Mouse (Mus musculus): ENCODE measurements around the gene Dstyk. TPM values are rescaled to one million over a fixed set of nuclear protein-coding genes. Genes with fewer than 3 reads are reported as not detected.
"Not testable (repeated sequence)": the region's sequence is repeated elsewhere in the genome, so short reads cannot be mapped to it uniquely, and the experiment has no call there.

Dstyk gene
- polyA plus RNA-seq, 1 experiment from 2014 or later, result 8.9 TPM

DNA sequence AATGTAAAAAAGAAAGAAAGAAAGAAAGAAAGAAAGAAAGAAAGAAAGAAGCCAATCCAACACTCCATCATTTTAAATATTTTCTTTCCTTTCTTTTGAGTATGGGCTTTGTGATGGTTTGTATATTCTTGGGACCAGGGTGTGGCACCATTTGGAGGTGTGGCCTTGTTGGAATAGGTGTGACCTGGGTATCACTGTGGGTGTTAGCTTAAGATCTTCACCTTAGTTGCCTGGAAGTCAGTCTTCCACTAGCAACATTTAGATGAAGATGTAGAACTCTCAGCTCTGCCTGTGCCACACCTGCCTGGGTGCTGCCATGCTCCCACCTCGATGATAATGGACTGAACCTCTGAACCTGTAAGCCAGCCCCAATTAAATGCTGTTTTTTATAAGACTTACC, 52.7 kb downstream of the Dstyk start:
- H3K4me3 ChIP-seq (replicated peaks); H3K27ac ChIP-seq; H3K9me3 ChIP-seq; H3K27me3 ChIP-seq (replicated peaks); H3K9ac ChIP-seq; H3K4me1 ChIP-seq (replicated peaks); H3K36me3 ChIP-seq; ATAC-seq; H3K4me2 ChIP-seq (replicated peaks): not testable (repeated sequence)
- WGBS, result 96% methylated on average over 1 of the region's 1 CpGs

DNA sequence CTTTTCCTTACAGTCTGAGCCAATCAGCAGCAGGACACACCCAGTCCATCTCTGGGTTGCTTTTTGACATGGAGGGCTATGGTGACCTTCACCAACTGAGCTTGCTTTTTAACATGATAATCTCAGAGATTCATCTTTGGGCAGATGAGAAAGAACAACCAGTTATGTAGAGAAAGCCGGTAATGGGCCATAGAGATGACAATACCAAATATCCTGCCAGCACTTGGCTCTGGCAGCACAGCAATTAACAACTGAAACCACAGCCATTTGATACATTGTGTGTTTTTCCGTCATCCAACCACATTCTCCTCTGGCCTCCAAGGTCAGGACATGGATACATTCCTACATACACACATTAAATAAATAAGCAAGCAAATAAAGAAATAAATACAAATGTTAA, 53.7 kb downstream of the Dstyk start:
- no peak for ATAC-seq
- 0 out of 2 replicates have a peak, but pooled peaks cover 5% of the 10 kb centered on the region for H3K4me1 ChIP-seq (replicated peaks)
- no peak overlapping the region for H3K9ac ChIP-seq
- H3K9me3 ChIP-seq, result no peaks in the 10 kb centered on the region
- no peaks in the 10 kb centered on the region for H3K27me3 ChIP-seq (replicated peaks)
- no peak overlapping the region for H3K4me3 ChIP-seq (replicated peaks)
- H3K4me2 ChIP-seq (replicated peaks), result no peak overlapping the region
- 90% methylated on average over 2 of the region's 2 CpGs for WGBS
- no peaks in the 10 kb centered on the region for H3K36me3 ChIP-seq
- H3K27ac ChIP-seq, result no peak overlapping the region

DNA sequence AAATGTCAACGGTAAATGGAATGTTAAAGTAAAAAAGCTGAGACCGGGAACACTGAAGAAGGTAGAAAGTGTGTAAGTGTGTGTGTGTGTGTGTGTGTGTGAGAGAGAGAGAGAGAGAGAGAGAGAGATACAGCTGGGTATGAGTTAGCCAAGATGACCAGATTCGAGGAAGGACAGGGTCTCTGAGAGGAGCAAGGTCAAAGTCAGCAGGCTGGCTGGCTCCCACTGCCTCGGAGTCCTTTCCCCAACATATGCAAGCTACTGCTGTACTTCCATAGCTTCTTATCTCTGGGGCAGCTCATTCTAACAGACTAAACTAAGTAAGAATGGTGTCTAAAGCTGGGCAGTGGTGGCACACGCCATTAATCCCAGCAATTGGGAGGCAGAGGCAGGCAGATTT, 54.1 kb downstream of the Dstyk start:
- H3K9me3 ChIP-seq, result no peaks in the 10 kb centered on the region
- 0 out of 2 replicates have a peak, but pooled peaks cover 5% of the 10 kb centered on the region for H3K4me1 ChIP-seq (replicated peaks)
- H3K4me2 ChIP-seq (replicated peaks), result no peak overlapping the region
- no peak for ATAC-seq
- no peak overlapping the region for H3K9ac ChIP-seq
- no peaks in the 10 kb centered on the region for H3K27me3 ChIP-seq (replicated peaks)
- H3K36me3 ChIP-seq, result no peaks in the 10 kb centered on the region
- no peak overlapping the region for H3K4me3 ChIP-seq (replicated peaks)
- 91% methylated on average over 5 of the region's 5 CpGs for WGBS
- no peak overlapping the region for H3K27ac ChIP-seq

GRCm38 (mm10) chr1:132472537-132472936, 55.2 kb downstream of the Dstyk start:
- Histone ChIP-seq H3K27me3 (replicated peaks) (no peaks in the 10 kb centered on the region), H3K9ac (no peak overlapping the region), H3K36me3 (no peaks in the 10 kb centered on the region), H3K4me1 (replicated peaks) (0 out of 2 replicates have a peak, but pooled peaks cover 5% of the 10 kb centered on the region), H3K4me3 (replicated peaks) (no peak overlapping the region), H3K27ac (no peak overlapping the region), H3K9me3 (no peaks in the 10 kb centered on the region), H3K4me2 (replicated peaks) (no peak overlapping the region)
- ATAC-seq, result no peak
- 57% methylated on average over 5 of the region's 5 CpGs for WGBS

GRCm38 (mm10) chr1:132474496-132474895, 57.1 kb downstream of the Dstyk start:
- Histone ChIP-seq H3K36me3 (no peaks in the 10 kb centered on the region), H3K4me3 (replicated peaks) (no peak overlapping the region), H3K9ac (no peak overlapping the region), H3K4me1 (replicated peaks) (peaks cover 6% of the 10 kb centered on the region), H3K9me3 (no peaks in the 10 kb centered on the region), H3K4me2 (replicated peaks) (no peak overlapping the region), H3K27me3 (replicated peaks) (no peaks in the 10 kb centered on the region), H3K27ac (no peak overlapping the region)
- no peak for ATAC-seq
- WGBS, result 97% methylated on average over 1 of the region's 1 CpGs

GRCm38 (mm10) chr1:132476575-132476927, 59.2 kb downstream of the Dstyk start:
- ATAC-seq, result peak; percentile 64
- H3K9ac ChIP-seq, result peak overlapping the region; percentile 87
- no peaks in the 10 kb centered on the region for H3K27me3 ChIP-seq (replicated peaks)
- peak overlapping the region; percentile 30; the same call in 1 of the 2 replicates for H3K27ac ChIP-seq
- H3K36me3 ChIP-seq, result no peaks in the 10 kb centered on the region
- no peaks in the 10 kb centered on the region for H3K9me3 ChIP-seq
- peak overlapping the region; percentile 81 for H3K4me3 ChIP-seq (replicated peaks)
- H3K4me1 ChIP-seq (replicated peaks), result peaks cover 6% of the 10 kb centered on the region
- H3K4me2 ChIP-seq (replicated peaks), result peak overlapping the region; percentile 69
- WGBS, result 4% methylated on average over 9 of the region's 9 CpGs

- Histone ChIP-seq H3K4me1 (replicated peaks) (peaks cover 6% of the 10 kb centered on the region), H3K4me2 (replicated peaks) (peak within 1 kb of the TSS; percentile 69), H3K27ac (peak within 1 kb of the TSS; percentile 56), H3K36me3 (no peaks in the 10 kb centered on the region), H3K9me3 (no peaks in the 10 kb centered on the region), H3K9ac (peak within 1 kb of the TSS; percentile 87), H3K27me3 (replicated peaks) (no peaks in the 10 kb centered on the region), H3K4me3 (replicated peaks) (peak within 1 kb of the TSS; percentile 81)
- peak; percentile 93 for ATAC-seq
- WGBS, result under 1% methylated on average over 43 of the region's 43 CpGs
Observed at GRCm38 (mm10) chr1:132476928-132477691, 59.8 kb downstream of the Dstyk start, which contains the start of gene Rbbp5. TSS of gene Rbbp5 (plus strand) at chr1:132477365.

DNA sequence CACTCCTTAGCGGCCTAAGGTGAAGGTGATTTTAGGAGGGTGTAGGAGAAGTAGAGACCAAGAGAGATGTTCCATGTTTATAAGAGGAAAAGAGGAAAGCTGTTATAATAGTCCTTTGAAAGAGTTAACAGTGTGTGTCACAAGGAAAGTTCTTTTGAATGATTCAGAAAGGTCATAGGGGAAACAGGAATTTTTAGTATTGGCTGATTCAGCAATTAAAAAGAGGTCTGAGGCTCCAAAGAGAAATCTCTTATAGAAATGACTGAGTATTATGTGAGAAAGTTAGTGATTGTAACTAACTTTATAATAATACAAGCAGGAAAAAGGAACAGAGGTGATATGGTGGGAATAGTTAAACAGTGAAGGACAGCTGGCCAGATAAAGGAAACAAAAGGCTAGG, 62.1 kb downstream of the Dstyk start:
- Histone ChIP-seq H3K9ac (no peak overlapping the region), H3K9me3 (no peaks in the 10 kb centered on the region), H3K27ac (no peak overlapping the region), H3K4me3 (replicated peaks) (no peak overlapping the region), H3K4me1 (replicated peaks) (peaks cover 6% of the 10 kb centered on the region), H3K36me3 (no peaks in the 10 kb centered on the region), H3K4me2 (replicated peaks) (no peak overlapping the region), H3K27me3 (replicated peaks) (no peaks in the 10 kb centered on the region)
- no peak for ATAC-seq
- 86% methylated on average over 1 of the region's 1 CpGs for WGBS

DNA sequence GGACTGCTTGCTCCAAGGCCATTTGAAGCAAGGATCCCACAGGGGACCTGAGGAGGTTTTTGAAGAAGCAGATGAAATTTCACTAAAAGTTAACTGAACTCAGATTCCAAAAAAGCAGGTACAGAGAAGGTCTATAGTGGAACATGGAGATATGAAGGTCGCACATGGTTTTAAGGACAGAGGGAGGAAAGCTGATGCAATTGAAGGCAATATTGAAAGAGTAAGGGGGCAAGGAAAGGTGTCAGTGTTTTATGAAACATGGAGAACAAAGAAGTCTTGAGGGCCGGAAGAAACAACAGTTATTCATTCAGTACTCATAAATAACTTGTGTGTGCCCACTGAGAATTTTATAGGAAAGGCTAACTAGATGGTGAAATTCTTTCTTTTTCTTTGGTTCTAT, 64.3 kb downstream of the Dstyk start:
- WGBS, result 91% methylated on average over 2 of the region's 2 CpGs
- Histone ChIP-seq H3K27ac (no peak overlapping the region), H3K36me3 (no peaks in the 10 kb centered on the region), H3K9me3 (no peaks in the 10 kb centered on the region), H3K4me3 (replicated peaks) (no peak overlapping the region), H3K4me2 (replicated peaks) (no peak overlapping the region), H3K4me1 (replicated peaks) (peaks cover 6% of the 10 kb centered on the region), H3K9ac (no peak overlapping the region), H3K27me3 (replicated peaks) (no peaks in the 10 kb centered on the region)
- no peak for ATAC-seq

- Histone ChIP-seq H3K4me1 (replicated peaks) (0 out of 2 replicates have a peak, but pooled peaks cover 2% of the 10 kb centered on the region), H3K9ac (no peak overlapping the region), H3K4me3 (replicated peaks) (no peak overlapping the region), H3K4me2 (replicated peaks) (no peak overlapping the region), H3K9me3 (no peaks in the 10 kb centered on the region), H3K27ac (no peak overlapping the region), H3K27me3 (replicated peaks) (no peaks in the 10 kb centered on the region), H3K36me3 (peaks cover 6% of the 10 kb centered on the region; the same call in 1 of the 2 replicates)
- 86% methylated on average over 3 of the region's 3 CpGs for WGBS
- ATAC-seq, result no peak
Observed at GRCm38 (mm10) chr1:132483234-132483633, 65.9 kb downstream of the Dstyk start.

- ATAC-seq, result no peak
- 81% methylated on average over 6 of the region's 6 CpGs for WGBS
- Histone ChIP-seq H3K36me3 (peaks cover 6% of the 10 kb centered on the region; the same call in 1 of the 2 replicates), H3K27ac (no peak overlapping the region), H3K4me3 (replicated peaks) (no peak overlapping the region), H3K4me1 (replicated peaks) (no peaks in the 10 kb centered on the region), H3K4me2 (replicated peaks) (no peak overlapping the region), H3K9me3 (no peaks in the 10 kb centered on the region), H3K9ac (no peak overlapping the region), H3K27me3 (replicated peaks) (no peaks in the 10 kb centered on the region)
Observed at GRCm38 (mm10) chr1:132483759-132484158, 66.4 kb downstream of the Dstyk start.

- H3K27me3 ChIP-seq (replicated peaks), result no peaks in the 10 kb centered on the region
- WGBS, result 93% methylated on average over 2 of the region's 2 CpGs
- H3K36me3 ChIP-seq, result peaks cover 36% of the 10 kb centered on the region
- no peak overlapping the region for H3K4me2 ChIP-seq (replicated peaks)
- no peaks in the 10 kb centered on the region for H3K9me3 ChIP-seq
- H3K4me1 ChIP-seq (replicated peaks), result no peaks in the 10 kb centered on the region
- H3K9ac ChIP-seq, result no peak overlapping the region
- no peak for ATAC-seq
- H3K27ac ChIP-seq, result no peak overlapping the region
- no peak overlapping the region for H3K4me3 ChIP-seq (replicated peaks)
Observed at GRCm38 (mm10) chr1:132500535-132500934, 83.2 kb downstream of the Dstyk start.

GRCm38 (mm10) chr1:132505155-132505554, 87.8 kb downstream of the Dstyk start:
- no peak overlapping the region for H3K4me2 ChIP-seq (replicated peaks)
- no peaks in the 10 kb centered on the region for H3K27me3 ChIP-seq (replicated peaks)
- no peak overlapping the region for H3K27ac ChIP-seq
- H3K4me3 ChIP-seq (replicated peaks), result no peak overlapping the region
- no peaks in the 10 kb centered on the region for H3K4me1 ChIP-seq (replicated peaks)
- no peak overlapping the region for H3K9ac ChIP-seq
- 90% methylated on average over 5 of the region's 5 CpGs for WGBS
- no peak for ATAC-seq
- H3K36me3 ChIP-seq, result peaks cover 33% of the 10 kb centered on the region
- H3K9me3 ChIP-seq, result no peaks in the 10 kb centered on the region

Data from intestine, embryonic 15.5 days (tissue).